Mouse (Mus musculus): Measurements from ENCODE around the gene Eftud2. TPM values are rescaled to one million over a fixed set of nuclear protein-coding genes. Genes with fewer than 3 reads are reported as not detected.
A peak's percentile ranks its signal among the peaks of the same experiment; 100 is the strongest.

The Eftud2 gene
- total RNA-seq (2022) = 10 to 100 TPM; 33.4 to 37.9 (median 35.2) TPM

DNA sequence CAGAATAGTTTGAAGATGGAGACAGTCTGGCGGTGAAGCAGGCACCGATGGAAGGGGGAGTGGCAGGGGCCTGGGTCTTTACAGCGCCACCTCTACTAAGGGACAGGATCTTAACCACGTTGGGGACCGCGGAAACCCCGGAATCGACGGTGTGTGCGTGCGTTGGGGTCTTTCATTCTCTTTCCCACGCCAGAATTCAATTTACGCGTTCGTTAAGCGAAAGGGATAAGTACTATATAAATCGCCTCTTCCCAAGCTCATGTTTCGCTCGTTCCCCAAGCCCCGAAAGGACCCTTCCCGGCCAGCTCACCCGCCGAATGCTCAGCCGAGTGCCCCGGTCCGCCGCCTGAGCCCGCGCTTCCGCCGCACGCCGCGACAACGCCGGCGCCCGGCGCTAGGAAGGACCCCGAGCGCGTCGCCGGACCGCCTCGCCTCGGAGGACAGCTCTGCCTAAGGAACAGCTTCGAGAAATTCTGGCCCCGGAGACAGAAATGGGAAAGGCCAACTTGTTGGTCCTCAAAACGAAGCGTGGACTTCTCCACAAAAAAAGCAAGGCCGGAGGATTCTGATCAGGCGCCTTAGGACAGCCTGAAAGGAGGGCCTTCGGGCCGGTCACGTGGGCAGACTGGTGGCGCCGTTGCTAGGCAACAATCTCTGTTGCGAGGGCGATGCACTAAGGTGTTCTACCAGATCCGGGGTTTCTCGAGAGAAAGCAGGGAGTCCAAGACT is at the start of gene Eftud2, which contains the start of gene Ccdc103:
Gene Eftud2 (minus strand): TSS at position 401 of the 729 bp plus-strand sequence.
Gene Ccdc103 (plus strand): TSS at position 620 of the 729 bp plus-strand sequence.
- peak; percentile 95 for DNase-seq (ENCODE audit: low spot score)

DNA sequence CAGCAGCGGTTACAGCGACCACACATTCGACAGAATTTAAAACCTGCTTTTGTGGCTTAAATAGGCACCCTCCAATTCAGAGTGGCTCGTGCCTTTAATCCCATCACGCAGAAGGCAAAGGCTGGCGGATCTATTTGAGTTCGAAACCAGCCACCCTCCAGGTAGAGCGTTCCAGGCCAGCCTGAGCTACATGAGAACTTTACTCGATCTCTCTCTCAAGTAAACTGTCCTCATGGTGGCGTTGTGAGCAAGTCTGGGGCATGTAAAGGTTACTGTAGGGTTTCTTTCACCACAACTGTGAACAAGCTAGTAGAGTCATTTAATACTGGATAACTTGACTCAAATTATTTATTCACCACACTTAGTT is 44.5 kb upstream of the Eftud2 start:
- no peak for DNase-seq (ENCODE audit: low spot score)

DNA sequence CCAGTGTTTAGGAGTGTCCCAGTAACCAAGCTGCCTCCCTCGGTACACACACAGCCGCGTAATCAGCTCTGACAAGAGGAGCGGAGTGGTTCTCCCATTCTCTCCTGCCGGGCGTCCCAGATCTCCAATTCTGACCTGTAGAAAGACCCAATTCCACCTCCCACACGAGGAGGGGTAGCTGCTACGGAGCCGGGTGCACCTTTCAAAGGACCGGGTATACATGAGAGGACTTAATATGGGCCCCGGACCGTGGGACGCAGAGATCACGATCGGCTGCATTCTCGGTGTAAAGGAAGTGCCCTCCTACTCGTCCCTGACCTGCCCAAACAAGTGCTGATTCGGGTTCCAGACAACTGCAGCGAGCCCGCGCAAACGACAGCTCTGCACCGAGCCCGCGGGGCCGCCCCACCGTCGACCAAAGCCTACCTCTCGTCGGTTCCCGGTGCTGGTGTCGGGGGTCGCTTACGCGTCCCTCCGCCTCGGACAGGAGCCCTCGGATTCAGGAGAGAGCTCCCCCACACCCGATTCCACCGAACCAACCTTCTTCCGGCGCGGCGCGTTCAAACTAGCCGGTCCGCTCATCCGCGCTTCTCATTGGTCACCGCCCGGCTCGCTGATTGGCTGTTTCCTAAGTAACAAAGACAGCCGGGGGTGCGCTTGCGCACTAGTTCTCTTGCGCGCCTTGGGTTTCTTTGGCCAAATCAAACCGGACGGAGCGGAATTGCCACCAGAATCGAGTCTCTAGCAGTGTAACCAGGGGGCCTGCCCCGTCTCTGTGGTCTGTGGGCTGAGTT is 44.0 kb upstream of the Eftud2 start, which contains the start of gene Kif18b:
Gene Kif18b (minus strand): TSS at position 568 of the 794 bp plus-strand sequence.
- DNase-seq (ENCODE audit: low spot score) = peak; percentile 93

DNA sequence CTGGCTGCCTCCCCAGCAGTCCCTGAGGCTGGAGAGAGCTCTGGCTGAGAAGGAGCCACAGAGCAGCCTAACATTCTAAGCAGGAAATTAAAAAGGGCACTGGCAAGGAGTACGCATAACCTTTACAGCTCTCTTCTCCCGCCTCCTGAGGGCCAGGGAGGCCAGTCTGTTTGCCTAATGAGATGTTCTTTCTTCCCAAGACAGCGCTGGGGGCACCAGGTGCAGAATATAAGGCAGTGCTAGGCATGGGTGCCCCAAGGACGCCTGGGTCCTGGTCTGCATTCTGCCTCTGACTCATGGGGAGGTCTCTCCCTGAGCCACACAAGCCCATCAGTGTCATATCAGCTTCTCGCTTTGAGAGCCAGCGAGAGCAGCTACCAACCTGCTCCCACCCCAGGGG is 40.7 kb upstream of the Eftud2 start:
- no peak for DNase-seq (ENCODE audit: low spot score)

DNA sequence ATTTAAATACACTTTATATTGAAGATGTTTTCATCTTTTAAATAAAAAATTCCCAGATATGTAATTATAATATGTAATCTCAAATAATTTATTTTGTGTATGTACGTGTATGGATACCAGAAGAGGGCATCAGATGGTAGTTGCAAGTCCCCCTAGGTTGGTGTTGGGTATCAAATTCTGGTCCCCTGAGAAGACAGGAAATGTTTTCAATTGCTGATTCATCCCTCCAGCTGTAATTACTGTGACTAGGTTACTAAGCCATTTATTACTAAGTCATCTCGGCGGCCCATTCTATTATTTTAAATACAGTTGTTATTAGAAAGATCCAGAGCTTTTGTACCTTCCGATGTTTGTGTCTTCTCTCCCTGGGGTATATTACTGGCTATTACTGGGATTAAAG is 37.3 kb upstream of the Eftud2 start:
- DNase-seq (ENCODE audit: low spot score) = no peak

DNA sequence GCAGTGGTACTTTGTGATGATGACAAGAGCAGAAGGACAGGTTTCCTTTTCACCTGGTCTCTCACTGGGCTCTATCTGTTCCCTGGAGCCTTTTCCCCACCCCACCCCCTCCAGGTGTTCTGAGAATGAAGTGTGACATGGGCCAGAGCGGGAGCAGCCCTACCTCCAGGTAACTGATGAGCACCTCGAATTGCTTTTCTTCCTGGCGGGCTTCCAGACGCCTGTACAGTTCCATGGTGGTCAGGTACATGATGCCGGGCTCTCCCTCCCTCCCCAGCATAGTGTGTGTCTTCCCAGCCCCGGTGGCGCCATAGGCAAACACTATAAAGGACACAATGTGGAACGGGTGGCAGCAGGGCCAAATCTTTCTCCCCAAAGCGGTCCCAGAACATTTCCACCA is 34.6 kb upstream of the Eftud2 start:
- no peak for DNase-seq (ENCODE audit: low spot score)

DNA sequence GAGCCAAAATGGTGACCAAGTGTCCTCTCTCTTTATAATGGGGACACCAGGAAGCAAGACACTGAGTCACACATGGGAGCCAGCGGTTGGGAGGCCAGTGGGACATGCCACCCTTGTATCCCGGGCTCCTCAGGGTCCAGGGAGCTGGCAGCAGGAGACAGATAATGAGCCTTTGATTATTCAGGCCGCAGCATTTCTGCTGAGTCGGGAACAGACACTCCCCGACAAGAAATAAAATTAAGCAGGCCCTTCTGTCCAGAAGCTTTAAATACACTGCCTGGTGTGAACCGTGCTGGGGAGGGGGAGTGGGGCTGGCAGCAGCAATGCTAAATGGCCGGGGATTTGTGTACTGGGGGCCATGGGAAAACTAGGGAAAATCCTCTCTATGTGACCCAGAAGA is 30.6 kb upstream of the Eftud2 start:
- no peak for DNase-seq (ENCODE audit: low spot score)

DNA sequence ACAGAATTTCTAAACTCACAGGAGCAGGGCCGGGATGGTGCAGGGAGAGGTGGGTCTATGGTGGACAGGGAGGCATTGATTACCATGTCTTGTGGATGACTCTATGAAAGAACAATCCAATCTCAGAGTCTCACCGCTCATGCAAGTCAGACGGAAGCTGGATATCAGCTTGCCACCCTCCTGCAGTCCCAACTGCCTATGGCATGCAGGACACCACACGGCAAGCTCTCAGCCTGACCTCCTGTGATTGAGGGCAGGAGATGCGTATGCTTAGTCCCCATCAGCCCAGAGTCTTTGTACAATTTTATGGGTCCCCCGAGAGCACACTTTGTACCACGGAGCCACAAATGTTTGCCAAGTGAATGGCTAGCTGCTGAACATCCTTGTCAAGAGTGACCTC is 22.9 kb upstream of the Eftud2 start:
- DNase-seq (ENCODE audit: low spot score) = no peak

DNA sequence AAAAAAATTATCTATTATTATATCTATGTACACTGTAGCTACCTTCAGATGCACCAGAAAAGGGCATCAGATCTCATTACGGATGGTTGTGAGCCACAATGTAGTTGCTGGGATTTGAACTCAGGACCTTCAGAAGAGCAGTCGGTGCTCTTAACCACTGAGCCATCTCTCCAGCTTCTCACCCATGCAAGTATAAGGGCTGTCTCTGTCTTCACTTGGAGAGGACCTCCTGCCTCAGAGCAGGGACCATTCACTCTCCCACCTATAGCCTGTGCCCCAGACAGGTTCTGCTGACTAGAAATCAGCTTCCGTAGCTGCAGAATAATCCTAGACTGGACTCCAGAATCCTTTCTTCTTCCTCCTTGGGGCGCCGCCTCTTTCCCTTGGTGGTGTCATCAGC is 21.3 kb upstream of the Eftud2 start:
- no peak for DNase-seq (ENCODE audit: low spot score)

DNA sequence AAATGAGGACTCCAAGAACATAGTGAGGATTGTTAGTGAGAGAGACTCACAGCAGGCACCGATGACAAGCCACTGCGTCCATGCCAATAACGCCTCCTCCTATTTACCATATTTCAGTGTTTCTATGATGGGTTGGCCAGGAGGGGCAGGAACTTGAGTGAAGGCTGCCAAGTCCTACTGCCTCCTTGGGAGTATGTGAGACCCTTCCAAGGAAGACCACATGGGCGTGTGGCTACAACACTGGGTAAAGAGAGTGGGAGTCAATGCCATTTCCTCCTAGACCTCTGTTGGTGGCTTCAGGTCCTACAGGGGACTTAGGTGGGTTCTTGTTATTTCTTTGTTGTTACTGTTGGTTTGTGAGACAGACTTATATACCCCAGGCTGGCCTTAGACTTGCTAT is 20.4 kb upstream of the Eftud2 start:
- DNase-seq (ENCODE audit: low spot score) = no peak

DNA sequence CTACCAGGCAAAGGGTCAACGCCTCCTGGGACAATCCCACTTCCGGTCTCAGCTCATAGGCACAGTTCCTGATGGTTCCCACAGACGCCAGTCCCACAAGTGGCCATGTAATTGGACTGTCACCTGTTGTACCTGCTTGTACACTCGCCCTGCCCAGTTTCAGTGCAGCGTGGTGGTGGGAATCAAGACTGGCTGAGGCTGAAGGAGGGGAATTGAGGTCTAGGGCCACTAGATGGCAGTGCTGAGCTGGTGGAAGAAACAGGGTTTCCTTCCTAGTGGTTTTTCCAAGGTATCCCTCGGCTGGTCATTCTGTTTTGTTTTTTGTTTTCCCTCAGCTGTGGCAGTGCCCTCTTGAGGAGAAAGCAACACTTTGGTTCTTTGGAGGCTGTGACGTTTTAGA is 20.0 kb upstream of the Eftud2 start, which contains the start of gene Gfap:
Gene Gfap (minus strand): TSS at position 150 of the 400 bp plus-strand sequence.
- DNase-seq (ENCODE audit: low spot score) = peak; percentile 69

DNA sequence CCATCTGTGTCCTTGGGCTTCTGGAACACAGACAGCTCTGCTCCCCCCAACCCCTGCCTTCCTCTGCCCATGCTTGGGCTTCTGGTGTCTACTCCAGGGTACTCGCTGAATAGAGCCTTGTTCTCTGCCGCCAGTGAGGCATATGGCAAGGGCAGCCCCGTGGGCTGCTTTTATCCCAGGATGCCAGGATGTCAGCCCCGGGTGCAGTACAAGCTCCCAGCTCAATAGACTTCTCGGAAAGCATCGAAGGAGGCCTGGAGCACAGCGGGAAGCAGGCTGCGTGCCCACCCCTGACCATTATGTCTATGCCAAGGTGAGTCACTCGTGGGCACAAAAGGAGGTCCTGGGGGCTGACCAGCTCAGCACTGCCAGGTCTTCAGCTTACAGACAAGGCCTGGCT is 17.6 kb upstream of the Eftud2 start:
- no peak for DNase-seq (ENCODE audit: low spot score)

DNA sequence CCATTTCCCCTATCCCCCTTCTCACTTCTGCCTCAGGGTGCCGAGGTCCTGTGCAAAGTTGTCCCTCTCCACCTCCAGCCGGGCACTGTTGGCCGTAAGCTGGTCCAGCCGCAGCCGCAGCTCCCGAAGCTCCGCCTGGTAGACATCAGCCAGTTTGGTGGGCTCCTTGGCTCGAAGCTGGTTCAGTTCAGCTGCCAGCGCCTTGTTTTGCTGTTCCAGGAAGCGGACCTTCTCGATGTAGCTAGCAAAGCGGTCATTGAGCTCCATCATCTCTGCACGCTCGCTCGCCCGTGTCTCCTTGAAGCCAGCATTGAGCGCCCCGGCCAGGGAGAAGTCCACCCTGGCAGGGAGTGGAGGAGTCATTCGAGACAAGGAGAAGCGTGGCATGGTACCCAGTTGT is 15.9 kb upstream of the Eftud2 start:
- DNase-seq (ENCODE audit: low spot score) = no peak

DNA sequence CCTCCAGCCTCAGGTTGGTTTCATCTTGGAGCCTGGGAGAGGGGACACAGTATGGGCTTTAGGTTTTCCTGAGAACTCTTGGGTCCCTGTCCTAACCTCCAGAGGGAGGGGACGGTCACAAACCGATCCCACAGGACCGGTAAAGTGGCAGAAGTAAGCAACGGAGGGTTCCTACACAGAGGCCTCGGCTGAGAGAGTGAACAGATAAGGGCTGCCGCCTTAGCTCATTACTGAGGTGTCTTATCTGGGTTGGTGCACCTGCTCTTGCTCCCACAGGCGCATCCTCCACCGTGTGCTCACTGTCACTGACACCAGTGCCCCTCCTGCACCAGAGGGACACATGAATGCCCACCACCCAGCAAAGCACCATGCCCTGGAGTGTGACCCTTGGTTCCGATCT is 15.0 kb upstream of the Eftud2 start:
- no peak for DNase-seq (ENCODE audit: low spot score)

DNA sequence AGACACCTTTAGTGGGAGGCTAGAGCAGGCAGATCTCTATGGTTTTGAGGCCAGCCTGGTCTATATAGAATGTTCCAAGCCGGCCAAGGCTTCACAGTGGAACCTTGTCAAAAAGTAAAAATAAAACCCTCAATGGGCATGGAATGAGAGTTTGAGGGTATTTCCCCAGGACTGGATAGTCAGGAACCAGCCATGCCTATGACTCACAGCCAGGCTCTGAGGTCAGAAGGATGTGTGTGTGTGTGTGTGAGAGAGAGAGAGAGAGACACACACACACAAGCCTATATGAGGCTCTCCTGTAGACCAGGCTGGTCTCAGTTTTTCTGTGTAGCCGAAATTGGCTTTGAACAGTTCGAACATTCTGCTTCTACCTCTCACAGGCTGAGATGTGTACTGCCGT is 13.9 kb upstream of the Eftud2 start:
- DNase-seq (ENCODE audit: low spot score) = no peak

DNA sequence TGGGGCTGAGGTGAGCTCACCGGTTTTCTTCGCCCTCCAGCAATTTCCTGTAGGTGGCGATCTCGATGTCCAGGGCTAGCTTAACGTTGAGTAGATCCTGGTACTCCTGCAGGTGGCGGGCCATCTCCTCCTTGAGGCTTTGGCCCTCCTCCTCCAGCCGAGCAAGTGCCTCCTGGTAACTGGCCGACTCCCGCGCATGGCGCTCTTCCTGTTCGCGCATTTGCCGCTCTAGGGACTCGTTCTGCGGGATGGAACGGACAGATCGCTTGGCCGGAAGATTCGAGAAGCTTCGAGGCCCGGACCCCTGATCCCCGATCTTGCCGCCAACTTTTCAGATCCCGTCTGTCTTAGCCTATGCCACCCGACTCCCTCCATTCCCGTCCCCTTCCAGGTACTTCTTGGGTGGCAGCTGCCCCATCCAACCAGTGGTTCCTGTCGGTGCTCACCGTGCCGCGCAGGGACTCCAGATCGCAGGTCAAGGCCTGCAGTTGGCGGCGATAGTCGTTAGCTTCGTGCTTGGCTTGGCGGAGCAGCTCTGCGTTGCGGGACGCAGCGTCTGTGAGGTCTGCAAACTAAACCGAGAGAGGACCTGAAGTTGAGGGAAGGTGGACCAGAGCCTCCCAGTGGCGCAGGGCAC is 12.3 kb upstream of the Eftud2 start:
- DNase-seq (ENCODE audit: low spot score) = peak; percentile 47

DNA sequence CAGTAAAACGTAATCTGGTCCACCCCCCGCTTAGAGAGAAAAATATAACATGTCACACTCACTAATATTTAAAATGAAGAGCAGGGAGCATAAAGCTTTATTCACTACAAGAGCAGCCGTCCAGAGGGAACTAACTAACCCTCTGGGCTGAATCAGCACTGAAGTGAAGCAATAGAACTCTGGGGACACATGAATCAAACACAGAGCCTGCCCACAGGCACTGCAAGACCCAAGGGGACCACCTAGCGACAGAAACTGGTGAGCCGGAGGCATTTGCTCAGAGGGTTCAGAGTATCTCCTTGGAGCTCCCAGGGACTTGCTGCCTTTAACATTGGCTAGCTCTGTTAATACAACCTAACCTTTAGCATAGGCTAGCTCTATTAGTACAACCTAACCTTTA is 9.3 kb upstream of the Eftud2 start:
- no peak for DNase-seq (ENCODE audit: low spot score)

DNA sequence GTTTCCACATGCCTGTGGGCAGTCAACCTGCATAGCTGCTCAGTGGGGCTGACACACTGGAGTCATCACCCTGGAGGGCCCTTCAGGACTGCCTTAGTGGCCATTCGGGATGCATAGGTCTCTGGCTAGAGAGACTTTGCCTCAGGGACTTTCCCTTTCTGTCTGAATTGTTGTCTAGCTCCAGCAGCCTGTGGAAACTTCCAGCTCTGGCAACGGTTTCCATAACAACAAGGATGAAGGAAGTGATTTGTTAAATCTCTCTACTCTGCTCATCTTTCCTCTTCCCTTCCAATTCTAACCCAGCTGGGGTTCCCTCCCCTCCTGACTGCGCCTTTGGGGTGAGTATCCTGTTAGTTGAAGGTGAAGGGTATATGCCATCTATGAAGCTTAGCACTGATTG is 7.3 kb upstream of the Eftud2 start:
- DNase-seq (ENCODE audit: low spot score) = no peak

DNA sequence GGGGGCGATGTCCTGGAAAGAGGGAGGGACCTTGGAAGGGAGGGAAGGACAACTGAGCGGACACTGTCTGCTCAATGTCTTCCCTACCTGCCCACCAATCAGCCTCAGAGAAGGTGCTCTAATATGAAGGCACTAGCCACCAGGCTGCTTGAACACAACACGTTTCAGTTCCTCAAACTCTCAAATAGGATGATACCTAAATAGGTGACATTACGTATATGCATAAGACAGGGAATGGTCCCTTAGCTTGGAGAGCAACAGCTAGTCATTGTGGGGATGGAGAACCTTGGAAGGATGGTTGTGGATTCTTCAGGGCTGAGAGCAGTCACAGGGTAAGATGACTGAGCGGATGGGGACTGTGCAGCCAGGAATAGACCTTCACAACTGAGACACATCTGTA is 6.6 kb upstream of the Eftud2 start:
- DNase-seq (ENCODE audit: low spot score) = no peak

DNA sequence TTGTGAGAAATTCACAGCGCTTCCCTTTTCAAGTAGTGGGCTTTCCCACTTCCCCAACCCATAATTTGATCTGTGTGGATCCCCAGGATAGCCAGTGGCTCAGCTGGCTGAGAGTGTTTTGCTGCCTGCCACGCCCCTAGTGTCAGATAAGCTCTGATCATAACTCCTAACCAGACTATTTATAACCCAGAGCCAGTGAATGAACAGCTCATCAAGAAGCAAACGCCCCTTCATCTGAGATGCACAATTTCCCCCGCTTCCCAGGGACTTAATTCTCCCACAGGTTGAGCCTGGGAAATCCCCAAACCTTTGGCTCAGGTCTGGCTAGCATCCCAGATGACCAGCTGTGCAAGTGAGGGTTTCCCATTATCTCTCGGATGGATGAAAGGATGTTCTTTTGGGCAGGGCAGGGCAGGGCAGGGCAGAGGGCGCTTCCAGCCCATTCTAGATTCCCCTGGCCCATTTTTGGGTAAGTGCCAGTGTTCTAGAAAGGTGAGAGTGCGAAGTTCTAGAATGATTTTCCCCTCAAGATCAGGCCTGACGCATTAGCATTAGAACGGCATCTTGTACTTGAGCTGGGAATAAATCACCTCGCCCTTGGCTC is 3.9 kb upstream of the Eftud2 start, which contains the start of gene Fam187a:
Gene Fam187a (plus strand): TSS at position 554 of the 604 bp plus-strand sequence.
- no peak for DNase-seq (ENCODE audit: low spot score)

DNA sequence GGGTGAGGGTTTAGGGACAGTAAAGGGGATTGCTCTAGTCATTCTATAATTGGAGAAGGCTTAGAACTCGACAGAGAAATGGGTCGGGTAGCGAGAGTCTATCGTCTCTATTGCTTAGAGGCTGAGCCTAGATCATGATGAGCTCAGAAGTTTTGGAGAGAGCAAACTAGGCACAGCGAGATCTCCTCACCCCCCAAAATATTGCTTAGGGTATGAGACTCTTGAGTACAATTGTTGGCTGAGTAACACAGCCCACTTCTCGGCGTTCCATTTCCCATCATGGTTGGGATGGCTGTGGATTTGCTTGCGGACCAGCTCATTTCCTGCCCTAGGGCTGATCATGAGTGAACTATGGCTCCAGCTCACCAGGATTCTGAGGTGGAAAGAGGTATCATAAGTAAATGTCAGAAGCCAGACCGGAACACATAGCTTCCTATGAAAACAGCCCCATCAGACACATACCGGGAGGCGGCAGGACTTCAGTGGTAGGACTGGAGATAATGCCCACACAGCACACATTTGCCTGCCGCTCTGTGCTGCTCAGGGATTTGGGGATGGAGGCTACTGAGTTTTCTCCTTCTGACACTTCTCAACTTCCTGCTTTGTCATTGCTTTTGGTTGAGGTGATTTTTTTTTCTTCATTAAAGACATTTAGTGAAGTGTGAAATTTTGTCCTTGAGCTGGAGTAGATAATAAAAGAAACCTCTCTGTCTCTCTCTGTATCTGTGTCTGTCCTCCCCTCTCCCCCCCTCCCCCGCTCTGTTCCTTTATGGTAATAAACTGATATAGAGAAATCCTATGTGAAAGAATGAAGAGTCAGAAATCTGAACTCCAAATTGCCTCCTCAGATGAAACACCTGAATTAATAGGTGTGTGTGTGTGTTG is 771 bp upstream of the Eftud2 start:
- DNase-seq (ENCODE audit: low spot score) = no peak

Measured in heart, adult 8-10 months (tissue).